Mouse (Mus musculus): ENCODE results near the gene Dcdc2b. TPM values are rescaled to one million over a fixed set of nuclear protein-coding genes. Genes with fewer than 3 reads are reported as not detected.
A peak's percentile ranks its signal among the peaks of the same experiment; 100 is the strongest.

The Dcdc2b gene
- polyA plus RNA-seq, 1 experiment from 2014 or later: 3.8 TPM

DNA sequence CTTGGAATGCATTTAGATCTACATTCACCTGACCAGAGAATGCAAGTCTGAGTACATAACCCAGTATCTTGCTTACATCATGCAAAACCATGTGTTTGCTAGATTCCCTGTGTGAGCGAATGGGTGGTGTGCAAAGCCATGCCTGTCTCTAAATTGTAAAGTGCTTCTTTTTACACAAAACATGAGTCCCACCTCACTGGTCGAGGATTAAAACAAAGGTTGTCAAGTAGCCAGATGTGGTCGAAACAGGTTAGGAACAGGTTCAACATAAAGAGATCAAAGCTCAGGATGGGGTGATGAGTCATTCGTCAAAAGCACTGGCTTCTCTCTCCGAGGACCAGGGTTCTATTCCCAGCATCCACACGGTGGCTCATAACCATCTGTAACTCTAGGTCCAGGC is 48.9 kb downstream of the Dcdc2b start:
- H3K4me2 ChIP-seq (ENCODE audit: low read depth, low read length): no peak overlapping the region
- H3K4me3 ChIP-seq (ENCODE audit: low read length): no peak overlapping the region
- 0 out of 2 replicates have a peak, but pooled peaks cover 2% of the 10 kb centered on the region for H3K4me1 ChIP-seq (replicated peaks; ENCODE audit: control insufficient read depth, insufficient read depth, low read length)
- no peaks in the 10 kb centered on the region for H3K27me3 ChIP-seq (ENCODE audit: control insufficient read depth, insufficient read depth, low read depth, low read length)
- H3K9ac ChIP-seq (ENCODE audit: low read length): no peak overlapping the region
- no peaks in the 10 kb centered on the region for H3K36me3 ChIP-seq (ENCODE audit: control insufficient read depth, insufficient read depth, low read length)
- WGBS: 71% methylated on average over 6 of the region's 6 CpGs
- H3K9me3 ChIP-seq (ENCODE audit: control insufficient read depth, low read length): no peaks in the 10 kb centered on the region
- no peak overlapping the region for H3K27ac ChIP-seq (ENCODE audit: low read length)
- no peak for ATAC-seq (ENCODE audit: low read depth)

GRCm38 (mm10) chr4:129563718-129564117 is 50.3 kb downstream of the Dcdc2b start:
- no peak overlapping the region for H3K4me3 ChIP-seq (ENCODE audit: low read length)
- H3K4me2 ChIP-seq (ENCODE audit: low read depth, low read length): no peak overlapping the region
- H3K27me3 ChIP-seq (ENCODE audit: control insufficient read depth, insufficient read depth, low read depth, low read length): no peaks in the 10 kb centered on the region
- H3K9me3 ChIP-seq (ENCODE audit: control insufficient read depth, low read length): no peaks in the 10 kb centered on the region
- 24% methylated on average over 8 of the region's 8 CpGs for WGBS
- H3K36me3 ChIP-seq (ENCODE audit: control insufficient read depth, insufficient read depth, low read length): no peaks in the 10 kb centered on the region
- 0 out of 2 replicates have a peak, but pooled peaks cover 2% of the 10 kb centered on the region for H3K4me1 ChIP-seq (replicated peaks; ENCODE audit: control insufficient read depth, insufficient read depth, low read length)
- peak; percentile 65; the same call in 1 of the 2 replicates for ATAC-seq (ENCODE audit: low read depth)
- H3K9ac ChIP-seq (ENCODE audit: low read length): no peak overlapping the region
- no peak overlapping the region for H3K27ac ChIP-seq (ENCODE audit: low read length)

DNA sequence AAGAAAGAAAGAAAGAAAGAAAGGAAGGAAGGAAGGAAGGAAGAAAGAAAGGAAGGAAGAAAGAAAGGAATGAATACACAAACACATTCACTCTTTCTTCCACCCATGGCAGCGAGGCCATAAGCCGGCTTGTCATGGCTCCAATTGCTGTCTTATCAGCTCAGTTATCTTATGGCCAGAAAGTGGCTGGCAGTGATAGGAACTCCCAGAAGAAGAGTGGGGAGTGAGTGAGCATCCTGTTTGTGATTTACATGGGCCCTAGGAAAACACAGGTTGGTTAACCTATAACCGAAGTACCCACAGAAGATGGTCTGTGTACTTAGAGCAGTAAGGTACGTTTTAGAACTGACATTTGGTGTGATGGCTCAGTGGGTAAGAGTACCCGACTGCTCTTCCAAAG is 52.9 kb downstream of the Dcdc2b start:
- H3K27me3 ChIP-seq (ENCODE audit: control insufficient read depth, insufficient read depth, low read depth, low read length): no peaks in the 10 kb centered on the region
- no peaks in the 10 kb centered on the region for H3K9me3 ChIP-seq (ENCODE audit: control insufficient read depth, low read length)
- H3K36me3 ChIP-seq (ENCODE audit: control insufficient read depth, insufficient read depth, low read length): no peaks in the 10 kb centered on the region
- H3K4me3 ChIP-seq (ENCODE audit: low read length): no peak overlapping the region
- no peak overlapping the region for H3K9ac ChIP-seq (ENCODE audit: low read length)
- no peak for ATAC-seq (ENCODE audit: low read depth)
- H3K4me1 ChIP-seq (replicated peaks; ENCODE audit: control insufficient read depth, insufficient read depth, low read length): peaks cover 7% of the 10 kb centered on the region
- WGBS: 70% methylated on average over 5 of the region's 5 CpGs
- no peak overlapping the region for H3K4me2 ChIP-seq (ENCODE audit: low read depth, low read length)
- H3K27ac ChIP-seq (ENCODE audit: low read length): no peak overlapping the region

Other genes with a start within 250 kb of the Dcdc2b start
- gene Zbtb8a, start 236.1 kb downstream of the Dcdc2b start, polyA plus RNA-seq (2015; fragmentation: Nextera tagmentation; extraction: Ambion mirVana): 21.7 and 22.0 TPM in 2 replicates
- gene Zbtb8b, start 173.4 kb downstream of the Dcdc2b start, polyA plus RNA-seq (2015; fragmentation: Nextera tagmentation; extraction: Ambion mirVana): 2.7 and 4.1 TPM in 2 replicates
- 25.5 and 29.2 TPM in 2 replicates for gene Bsdc1, start 152.7 kb downstream of the Dcdc2b start, polyA plus RNA-seq (2015; fragmentation: Nextera tagmentation; extraction: Ambion mirVana)
- gene Tssk3, start 123.2 kb downstream of the Dcdc2b start, polyA plus RNA-seq (2015; fragmentation: Nextera tagmentation; extraction: Ambion mirVana): not detected in 2 replicates
- gene Fam229a, start 123.1 kb downstream of the Dcdc2b start, polyA plus RNA-seq (2015; fragmentation: Nextera tagmentation; extraction: Ambion mirVana): not detected in 2 replicates
- 506 and 544 TPM in 2 replicates for gene Marcksl1, start 100.7 kb downstream of the Dcdc2b start, polyA plus RNA-seq (2015; fragmentation: Nextera tagmentation; extraction: Ambion mirVana)
- 243 and 247 TPM in 2 replicates for gene Hdac1, start 71.5 kb downstream of the Dcdc2b start, polyA plus RNA-seq (2015; fragmentation: Nextera tagmentation; extraction: Ambion mirVana)
- gene Lck, start 40.6 kb downstream of the Dcdc2b start, polyA plus RNA-seq (2015; fragmentation: Nextera tagmentation; extraction: Ambion mirVana): 10.7 and 26.5 TPM in 2 replicates
- gene Fam167b, start 35.7 kb downstream of the Dcdc2b start, polyA plus RNA-seq (2015; fragmentation: Nextera tagmentation; extraction: Ambion mirVana): 5.3 and 6.3 TPM in 2 replicates
- gene Eif3i, start 13.6 kb downstream of the Dcdc2b start, polyA plus RNA-seq (2015; fragmentation: Nextera tagmentation; extraction: Ambion mirVana): 229 and 231 TPM in 2 replicates
- gene Tmem234, start 13.6 kb downstream of the Dcdc2b start, polyA plus RNA-seq (2015; fragmentation: Nextera tagmentation; extraction: Ambion mirVana): 190 and 198 TPM in 2 replicates
- gene Iqcc, start 4.8 kb upstream of the Dcdc2b start, polyA plus RNA-seq (2015; fragmentation: Nextera tagmentation; extraction: Ambion mirVana): 29.3 and 29.7 TPM in 2 replicates
- gene Ccdc28b, start 9.7 kb upstream of the Dcdc2b start, polyA plus RNA-seq (2015; fragmentation: Nextera tagmentation; extraction: Ambion mirVana): 65.8 and 71.1 TPM in 2 replicates
- gene Txlna, start 26.8 kb upstream of the Dcdc2b start, polyA plus RNA-seq (2015; fragmentation: Nextera tagmentation; extraction: Ambion mirVana): 80.4 and 82.6 TPM in 2 replicates
- gene Kpna6, start 58.5 kb upstream of the Dcdc2b start, polyA plus RNA-seq (2015; fragmentation: Nextera tagmentation; extraction: Ambion mirVana): 15.8 and 18.2 TPM in 2 replicates
- 10.5 and 13.4 TPM in 2 replicates for gene Tmem39b, start 82.6 kb upstream of the Dcdc2b start, polyA plus RNA-seq (2015; fragmentation: Nextera tagmentation; extraction: Ambion mirVana)
- 84.3 and 93.1 TPM in 2 replicates for gene Khdrbs1, start 128.0 kb upstream of the Dcdc2b start, polyA plus RNA-seq (2015; fragmentation: Nextera tagmentation; extraction: Ambion mirVana)
- 302 and 330 TPM in 2 replicates for gene Ptp4a2, start 197.0 kb upstream of the Dcdc2b start, polyA plus RNA-seq (2015; fragmentation: Nextera tagmentation; extraction: Ambion mirVana)